In the genomic region with DNA sequence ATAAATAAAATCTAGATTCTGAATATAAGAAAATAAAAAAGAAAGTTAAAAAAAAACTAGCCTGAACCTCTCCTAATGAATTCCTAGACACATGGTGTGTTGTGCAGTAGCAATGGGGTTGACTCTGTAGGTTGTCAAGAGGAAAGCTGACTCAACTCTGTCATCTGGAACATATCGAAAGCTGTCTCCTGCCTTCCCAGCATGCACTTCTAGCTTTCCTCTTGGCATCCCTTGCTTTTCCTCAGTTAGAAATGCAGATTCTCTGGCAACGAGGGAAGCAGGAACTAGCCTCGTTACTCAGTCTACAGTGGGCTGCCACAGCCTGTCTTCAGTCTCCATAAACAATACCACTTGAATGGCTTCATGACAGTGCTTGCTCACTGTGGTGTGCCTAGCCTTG, we compare ENCODE assay signal across 19 mouse cellular contexts. TPM values are rescaled to one million over a fixed set of nuclear protein-coding genes. Genes with fewer than 3 reads are reported as not detected.
DNase-seq lines count a peak whose midpoint lies in the region; ATAC-seq and TF ChIP-seq lines count a peak whose summit lies in the region.
"Had no signal": no experiment of that assay in that cellular context is flagged by ENCODE, and none has a peak within 500 bp of the region (broad histone marks: within the 10 kb centered on the region; RNA-seq: fewer than 3 reads in every experiment).

No protein-coding gene starts in this region.

- 49% methylated on average over 3 of the region's 3 CpGs for WGBS in forebrain, embryonic 15.5 days
- 45% methylated on average over 3 of the region's 3 CpGs for WGBS in forebrain, embryonic 14.5 days

- H3K9ac ChIP-seq in forebrain, embryonic 15.5 days (replicated peaks), result no peak overlapping the region
- H3K9ac ChIP-seq in forebrain, embryonic 14.5 days (ENCODE audit: low read length), result no peak overlapping the region
- H3K9ac ChIP-seq: embryonic facial prominence, embryonic 15.5 days; heart, embryonic 13.5 days had no signal

- peaks cover 20% of the 10 kb centered on the region for H3K36me3 ChIP-seq in forebrain, embryonic 15.5 days
- peaks cover 31% of the 10 kb centered on the region for H3K36me3 ChIP-seq in forebrain, embryonic 14.5 days (ENCODE audit: control insufficient read depth, insufficient read depth, low read length)

- no peak overlapping the region for H3K4me2 ChIP-seq in forebrain, embryonic 15.5 days (replicated peaks)
- no peak overlapping the region for H3K4me2 ChIP-seq in forebrain, embryonic 14.5 days (ENCODE audit: low read length)
- H3K4me2 ChIP-seq: embryonic facial prominence, embryonic 15.5 days; heart, embryonic 13.5 days had no signal

- H3K4me1 ChIP-seq in forebrain, embryonic 15.5 days, result peaks cover 16% of the 10 kb centered on the region
- H3K4me1 ChIP-seq in forebrain, embryonic 14.5 days (ENCODE audit: control insufficient read depth, insufficient read depth, low read length), result no peaks in the 10 kb centered on the region

- no peak for ATAC-seq in forebrain, embryonic 15.5 days (replicated peaks)
- ATAC-seq in forebrain, embryonic 14.5 days, result no peak
- ATAC-seq: hindbrain, postnatal 0 days had no signal

- H3K4me3 ChIP-seq in forebrain, embryonic 15.5 days, result no peak overlapping the region
- no peak overlapping the region for H3K4me3 ChIP-seq in forebrain, embryonic 14.5 days (ENCODE audit: low read depth, low read length)
- no peak overlapping the region for H3K4me3 ChIP-seq in layer of hippocampus, adult 2 months
- H3K4me3 ChIP-seq: embryonic facial prominence, embryonic 15.5 days; erythroblast, embryonic 14.5 days; gastrocnemius, adult 2 months; heart, embryonic 13.5 days had no signal

- no peak for TF ChIP-seq CTCF in layer of hippocampus, adult 2 months (conservative IDR thresholded peaks at IDR 0.05)

- no peak for DNase-seq in forebrain, embryonic 14.5 days (ENCODE audit: low spot score)
- peak; percentile 23 to 69 for DNase-seq in layer of hippocampus, adult 2 months (ENCODE audit: low spot score in 2 of 2)
- DNase-seq in layer of hippocampus, postnatal 10 days (ENCODE audit: low spot score in 2 of 2), result no peak
- DNase-seq in NIH3T3 (ENCODE audit: low read depth), result peak; percentile 23
- peak; percentile 53 for DNase-seq in brain, adult 2 months (ENCODE audit: low read depth, low spot score)
- DNase-seq in lung, postnatal 4 days, result no peak
- DNase-seq: adrenal gland, adult 8-10 months; adrenal gland, postnatal 36 days; cerebellum, adult 11 months; cerebellum, adult 8-10 months; gastrocnemius, adult 2 months; gastrocnemius, postnatal 25 days; heart, postnatal 36 days; kidney, adult 11 months had no signal

- H3K9me3 ChIP-seq in forebrain, embryonic 15.5 days, result no peaks in the 10 kb centered on the region
- H3K9me3 ChIP-seq in forebrain, embryonic 14.5 days (replicated peaks; ENCODE audit: control insufficient read depth, low read length), result no peaks in the 10 kb centered on the region
- H3K9me3 ChIP-seq: embryonic facial prominence, embryonic 15.5 days; heart, embryonic 13.5 days had no signal

- 0 out of 2 replicates have a peak overlapping the region, but pooled peaks have one; percentile 17 for H3K27ac ChIP-seq in forebrain, embryonic 15.5 days (replicated peaks)
- H3K27ac ChIP-seq in forebrain, embryonic 14.5 days (ENCODE audit: low read depth, low read length), result no peak overlapping the region
- peak overlapping the region; percentile 76 for H3K27ac ChIP-seq in layer of hippocampus, adult 2 months
- H3K27ac ChIP-seq: embryonic facial prominence, embryonic 15.5 days; gastrocnemius, adult 2 months; heart, embryonic 13.5 days had no signal

- H3K27me3 ChIP-seq in forebrain, embryonic 15.5 days, result no peaks in the 10 kb centered on the region
- no peaks in the 10 kb centered on the region for H3K27me3 ChIP-seq in forebrain, embryonic 14.5 days (replicated peaks; ENCODE audit: control insufficient read depth, insufficient read depth, low read length)
- H3K27me3 ChIP-seq: embryonic facial prominence, embryonic 15.5 days; heart, embryonic 13.5 days had no signal

RNA-seq across cellular contexts. Expression of a gene that starts 7.3 kb away (rescaled TPM):
- polyA plus RNA-seq in forebrain, embryonic 15.5 days (2015; fragmentation: Nextera tagmentation; extraction: Ambion mirVana), result 47.1 and 48.6 TPM in 2 replicates
- 37.0 and 45.0 TPM in 2 replicates for polyA plus RNA-seq in forebrain, embryonic 14.5 days (2014; fragmentation: Nextera tagmentation; extraction: Ambion mirVana)
- total RNA-seq in layer of hippocampus, adult 2 months (2021), result 10 to 100 TPM; 18.7 to 20.5 TPM
- 10 to 100 TPM; 19.5 to 23.3 TPM for total RNA-seq in layer of hippocampus, postnatal 10 days (2021)

RNA-seq across cellular contexts. Expression of a gene that starts 12.8 kb away (rescaled TPM):
- polyA plus RNA-seq in forebrain, embryonic 15.5 days (2015; fragmentation: Nextera tagmentation; extraction: Ambion mirVana), result 5.3 and 5.4 TPM in 2 replicates
- polyA plus RNA-seq in forebrain, embryonic 14.5 days (2014; fragmentation: Nextera tagmentation; extraction: Ambion mirVana), result 5.8 and 8.6 TPM in 2 replicates
- 10 to 100 TPM in 1 of 2 experiments, 1 to 10 TPM in 1; 8.7 to 11.3 TPM for total RNA-seq in layer of hippocampus, adult 2 months (2021)
- 10 to 100 TPM; 22.1 to 23.8 TPM for total RNA-seq in layer of hippocampus, postnatal 10 days (2021)

RNA-seq across cellular contexts. Expression of a gene that starts 17.8 kb away (rescaled TPM):
- 2.4 and 2.6 TPM in 2 replicates for polyA plus RNA-seq in forebrain, embryonic 15.5 days (2015; fragmentation: Nextera tagmentation; extraction: Ambion mirVana)
- polyA plus RNA-seq in forebrain, embryonic 14.5 days (2014; fragmentation: Nextera tagmentation; extraction: Ambion mirVana), result 1.2 and 1.8 TPM in 2 replicates
- total RNA-seq in layer of hippocampus, adult 2 months (2021), result under 1 TPM; 0.91 to 0.92 TPM
- 1 to 10 TPM in 1 of 2 experiments, under 1 TPM in 1; 0.96 to 1.7 TPM for total RNA-seq in layer of hippocampus, postnatal 10 days (2021)
- polyA plus RNA-seq: erythroblast, embryonic 14.5 days had no signal

Comparison
In these comparisons a context has a peak if more than half of its experiments do, and no peak if none do; other contexts are left out.
1. DNase-seq: peak in layer of hippocampus, adult 2 months (2 of 2), NIH3T3 (single experiment) and brain, adult 2 months (single experiment); none in forebrain, embryonic 14.5 days (single experiment), layer of hippocampus, postnatal 10 days (0 of 2) and lung, postnatal 4 days (0 of 2).